Mouse (Mus musculus) forebrain, postnatal 0 days (tissue): Measurements from ENCODE around the gene Galc. TPM values are rescaled to one million over a fixed set of nuclear protein-coding genes. Genes with fewer than 3 reads are reported as not detected.
A peak's percentile ranks its signal among the peaks of the same experiment; 100 is the strongest.

Source experiments
- ATAC-seq: fragments of 200-750 bp; cut with Nextera tagmentation; 2 replicates; pipeline ENCODE4 v1.8.0; 2017; ENCODE audit warnings: mild to moderate bottlenecking, moderate library complexity
- DNase-seq: peaks from one replicate; pipeline ENCODE4 v3.0.0-alpha.2; 2015
- H3K27ac ChIP-seq: fragments of 300-500 bp; sonication (generic); 2 replicates; pipeline ENCODE4 v1.5.1; 2014; ENCODE audit warnings: low read depth, mild to moderate bottlenecking, antibody characterized with exemption, low read length, moderate library complexity, mixed read lengths
- H3K27me3 ChIP-seq: fragments of 300-500 bp; sonication (generic); 2 replicates; pipeline ENCODE4 v1.6.1; 2014; ENCODE audit warnings: mild to moderate bottlenecking, low read length, mixed read lengths; ENCODE audit not compliant: insufficient read depth
- H3K36me3 ChIP-seq: fragments of 300-500 bp; sonication (generic); 2 replicates; pipeline ENCODE4 v1.6.1; 2014; ENCODE audit warnings: mild to moderate bottlenecking, moderate library complexity; ENCODE audit not compliant: insufficient read depth
- H3K4me1 ChIP-seq: fragments of 300-500 bp; sonication (generic); 2 replicates; pipeline ENCODE4 v1.6.1; 2014; ENCODE audit warnings: antibody characterized with exemption; ENCODE audit not compliant: insufficient read depth
- H3K4me2 ChIP-seq: fragments of 300-500 bp; sonication (generic); 2 replicates; pipeline ENCODE4 v1.6.1; 2014; ENCODE audit warnings: low read depth, mild to moderate bottlenecking, moderate library complexity
- H3K4me3 ChIP-seq: fragments of 300-500 bp; sonication (generic); 2 replicates; pipeline ENCODE4 v1.5.1; 2014; ENCODE audit warnings: low read depth, low read length, mixed read lengths
- H3K9ac ChIP-seq: fragments of 300-500 bp; sonication (generic); 2 replicates; pipeline ENCODE4 v1.6.1; 2014; ENCODE audit warnings: mild to moderate bottlenecking
- H3K9me3 ChIP-seq: fragments of 300-500 bp; sonication (generic); 2 replicates; pipeline ENCODE4 v1.6.1; 2016; ENCODE audit warnings: low read length
- CTCF ChIP-seq: sonication (generic); IDR thresholded peaks from 2 replicates; pipeline ENCODE4 v1.5.1; 2016; ENCODE audit warnings: antibody characterized with exemption, control low read depth, low read depth
- WGBS: fragments of 180-500 bp; shearing (Covaris S2); extraction: QIAGEN DNeasy Blood & Tissue Kit; methylation state at CpG from one replicate; pipeline ENCODE4 v1.1.7; 2014; 5-methylcytosine and 5-hydroxymethylcytosine counted together
- polyA plus RNA-seq: library from polyadenylated mRNA; unstranded; fragments of >200 nt; fragmentation: Nextera tagmentation; extraction: Ambion mirVana; gene quantifications from 2 replicates; pipeline ENCODE4 v1.2.1, GENCODE M21; 2015
- total RNA-seq: library from RNA; depleted of rRNA; stranded (reverse); fragments of >200 nt; gene quantifications from 2 replicates; pipeline ENCODE4 v1.2.3, GENCODE M21; 2014; rRNA removed

Gene Galc
- total RNA-seq (10.5 and 15.3 TPM in 2 replicates), polyA plus RNA-seq (6.4 and 10.2 TPM in 2 replicates)

GRCm38 (mm10) chr12:98258845-98259517, at the start of gene Galc:
Gene Galc, minus strand, starts transcription at chr12:98259459.
- peak within 1 kb of the TSS; percentile 97 for H3K9ac ChIP-seq
- no peak for TF ChIP-seq CTCF

GRCm38 (mm10) chr12:98307179-98307915, 48.1 kb upstream of the Galc start:
- 80% methylated on average over 7 of the region's 7 CpGs for WGBS
- no peaks in the 10 kb centered on the region for H3K9me3 ChIP-seq
- no peak overlapping the region for H3K9ac ChIP-seq
- H3K36me3 ChIP-seq: no peaks in the 10 kb centered on the region
- ATAC-seq: peak; percentile 78
- no peak overlapping the region for H3K4me2 ChIP-seq
- peak overlapping the region; percentile 21; the same call in 1 of the 2 replicates for H3K27ac ChIP-seq
- DNase-seq: peak; percentile 24
- H3K4me3 ChIP-seq: no peak overlapping the region
- H3K27me3 ChIP-seq: no peaks in the 10 kb centered on the region
- TF ChIP-seq CTCF: no peak
- H3K4me1 ChIP-seq: no peaks in the 10 kb centered on the region

More at GRCm38 (mm10) chr12:98258845-98259517, at the start of gene Galc:
- Histone ChIP-seq H3K4me1 (no peaks in the 10 kb centered on the region), H3K4me2 (peak within 1 kb of the TSS; percentile 71), H3K9me3 (no peaks in the 10 kb centered on the region), H3K4me3 (peak within 1 kb of the TSS; percentile 89), H3K36me3 (0 out of 2 replicates have a peak, but pooled peaks cover 4% of the 10 kb centered on the region), H3K27me3 (no peaks in the 10 kb centered on the region), H3K27ac (peak within 1 kb of the TSS; percentile 95)
- WGBS: under 1% methylated on average over 76 of the region's 76 CpGs
- peak; percentile 95 for ATAC-seq
- DNase-seq: peak; percentile 94

GRCm38 (mm10) chr12:98303013-98303412, 43.8 kb upstream of the Galc start:
- ATAC-seq: no peak
- Histone ChIP-seq H3K4me3 (no peak overlapping the region), H3K9ac (no peak overlapping the region), H3K9me3 (no peaks in the 10 kb centered on the region), H3K36me3 (no peaks in the 10 kb centered on the region), H3K27ac (no peak overlapping the region), H3K4me2 (no peak overlapping the region), H3K4me1 (no peaks in the 10 kb centered on the region), H3K27me3 (no peaks in the 10 kb centered on the region)
- DNase-seq: no peak
- WGBS: 48% methylated on average over 1 of the region's 1 CpGs
- no peak for TF ChIP-seq CTCF

GRCm38 (mm10) chr12:98301980-98302379, 42.7 kb upstream of the Galc start:
- WGBS: 87% methylated on average over 5 of the region's 5 CpGs
- no peak for ATAC-seq
- no peak for TF ChIP-seq CTCF
- Histone ChIP-seq H3K4me2 (no peak overlapping the region), H3K4me3 (no peak overlapping the region), H3K4me1 (no peaks in the 10 kb centered on the region), H3K36me3 (no peaks in the 10 kb centered on the region), H3K27me3 (no peaks in the 10 kb centered on the region), H3K27ac (no peak overlapping the region), H3K9me3 (no peaks in the 10 kb centered on the region), H3K9ac (no peak overlapping the region)
- DNase-seq: no peak

- Histone ChIP-seq H3K9me3 (no peaks in the 10 kb centered on the region), H3K27ac (no peak overlapping the region), H3K36me3 (no peaks in the 10 kb centered on the region), H3K27me3 (no peaks in the 10 kb centered on the region), H3K9ac (no peak overlapping the region), H3K4me1 (no peaks in the 10 kb centered on the region), H3K4me2 (no peak overlapping the region), H3K4me3 (no peak overlapping the region)
- ATAC-seq (no peak), DNase-seq (no peak)
- TF ChIP-seq CTCF: no peak
- 81% methylated on average over 2 of the region's 2 CpGs for WGBS
These were observed 35.0 kb upstream of the Galc start for GRCm38 (mm10) chr12:98294241-98294640.

- no peak for TF ChIP-seq CTCF
- Histone ChIP-seq H3K9ac (no peak overlapping the region), H3K36me3 (no peaks in the 10 kb centered on the region), H3K27me3 (no peaks in the 10 kb centered on the region), H3K4me1 (no peaks in the 10 kb centered on the region), H3K27ac (no peak overlapping the region), H3K4me2 (no peak overlapping the region), H3K9me3 (no peaks in the 10 kb centered on the region), H3K4me3 (no peak overlapping the region)
- 79% methylated on average over 4 of the region's 4 CpGs for WGBS
- DNase-seq: no peak
- no peak for ATAC-seq
These were observed 33.0 kb upstream of the Galc start for GRCm38 (mm10) chr12:98292278-98292677.

GRCm38 (mm10) chr12:98290475-98290874, 31.2 kb upstream of the Galc start:
- no peak overlapping the region for H3K4me2 ChIP-seq
- H3K9ac ChIP-seq: no peak overlapping the region
- no peak for TF ChIP-seq CTCF
- H3K27ac ChIP-seq: no peak overlapping the region
- H3K27me3 ChIP-seq: no peaks in the 10 kb centered on the region
- DNase-seq: no peak
- no peaks in the 10 kb centered on the region for H3K4me1 ChIP-seq
- no peak for ATAC-seq
- H3K4me3 ChIP-seq: no peak overlapping the region
- H3K36me3 ChIP-seq: no peaks in the 10 kb centered on the region
- H3K9me3 ChIP-seq: no peaks in the 10 kb centered on the region
- WGBS: 88% methylated on average over 3 of the region's 3 CpGs
